Mouse (Mus musculus): ENCODE measurements around the gene Usp8. TPM values are rescaled to one million over a fixed set of nuclear protein-coding genes. Genes with fewer than 3 reads are reported as not detected.

Usp8 gene
- 10 to 100 TPM; 50.9 to 53.3 TPM for total RNA-seq (2021)
- long read RNA-seq, experiment 1, full-length matches to known transcripts, result 34 of 42 reads
- long read RNA-seq, experiment 1, partial matches to known transcripts, result 3 of 42 reads
- long read RNA-seq, experiment 1, other reads (novel, unspliced or antisense), result 5 of 42 reads
- long read RNA-seq, experiment 2, full-length matches to known transcripts, result 60 of 74 reads
- long read RNA-seq, experiment 2, partial matches to known transcripts, result 5 of 74 reads
- long read RNA-seq, experiment 2, other reads (novel, unspliced or antisense), result 9 of 74 reads

GRCm38 (mm10) chr2:126706759-126707437, at the start of gene Usp8:
TSS of gene Usp8 (plus strand) at chr2:126707328.
- no peak for TF ChIP-seq CTCF (conservative IDR thresholded peaks at IDR 0.05)
- Histone ChIP-seq H3K27ac (peak within 1 kb of the TSS; percentile 91), H3K4me3 (peak within 1 kb of the TSS; percentile 87)
- DNase-seq (ENCODE audit: low spot score in 2 of 2), result peak; percentile 98 to 99

- Histone ChIP-seq H3K4me3 (no peak overlapping the region), H3K27ac (no peak overlapping the region)
- no peak for DNase-seq (ENCODE audit: low spot score in 2 of 2)
- peak; percentile 86 for TF ChIP-seq CTCF (conservative IDR thresholded peaks at IDR 0.05)
Observed at GRCm38 (mm10) chr2:126663481-126663880, 43.6 kb upstream of the Usp8 start.

- no peak for TF ChIP-seq CTCF (conservative IDR thresholded peaks at IDR 0.05)
- no peak overlapping the region for H3K27ac ChIP-seq
- no peak overlapping the region for H3K4me3 ChIP-seq
- DNase-seq (ENCODE audit: low spot score in 2 of 2), result no peak
Observed at GRCm38 (mm10) chr2:126665984-126666383, 41.1 kb upstream of the Usp8 start.

- TF ChIP-seq CTCF (conservative IDR thresholded peaks at IDR 0.05), result no peak
- DNase-seq (ENCODE audit: low spot score in 2 of 2), result no peak
- H3K27ac ChIP-seq, result no peak overlapping the region
- H3K4me3 ChIP-seq, result no peak overlapping the region
Observed at GRCm38 (mm10) chr2:126668621-126669252, 38.4 kb upstream of the Usp8 start.

GRCm38 (mm10) chr2:126673317-126674242, 33.5 kb upstream of the Usp8 start:
- peak overlapping the region; percentile 99 for H3K27ac ChIP-seq
- DNase-seq (ENCODE audit: low spot score in 2 of 2), result no peak
- no peak for TF ChIP-seq CTCF (conservative IDR thresholded peaks at IDR 0.05)
- H3K4me3 ChIP-seq, result peak overlapping the region; percentile 94

- no peak for TF ChIP-seq CTCF (conservative IDR thresholded peaks at IDR 0.05)
Observed at GRCm38 (mm10) chr2:126674441-126675168, 32.5 kb upstream of the Usp8 start.

GRCm38 (mm10) chr2:126675169-126676121, 31.7 kb upstream of the Usp8 start:
- peak; percentile 79 to 86 for DNase-seq (ENCODE audit: low spot score in 2 of 2)
- Histone ChIP-seq H3K4me3 (peak overlapping the region; percentile 94), H3K27ac (peak overlapping the region; percentile 99)
- TF ChIP-seq CTCF (conservative IDR thresholded peaks at IDR 0.05), result no peak

More at GRCm38 (mm10) chr2:126674441-126675168, 32.5 kb upstream of the Usp8 start:
- Histone ChIP-seq H3K27ac (peak overlapping the region; percentile 99), H3K4me3 (peak overlapping the region; percentile 94)
- peak; percentile 4 to 17 for DNase-seq (ENCODE audit: low spot score in 2 of 2)

GRCm38 (mm10) chr2:126676122-126676515, 31.0 kb upstream of the Usp8 start, which contains the start of gene Gabpb1:
TSS of gene Gabpb1 (minus strand) at chr2:126676337.
- peak within 1 kb of the TSS; percentile 99 for H3K27ac ChIP-seq
- TF ChIP-seq CTCF (conservative IDR thresholded peaks at IDR 0.05), result no peak
- peak within 1 kb of the TSS; percentile 94 for H3K4me3 ChIP-seq
- peak; percentile 4 to 19 for DNase-seq (ENCODE audit: low spot score in 2 of 2)

GRCm38 (mm10) chr2:126677366-126677765, 29.8 kb upstream of the Usp8 start:
- Histone ChIP-seq H3K4me3 (no peak overlapping the region), H3K27ac (no peak overlapping the region)
- no peak for DNase-seq (ENCODE audit: low spot score in 2 of 2)
- no peak for TF ChIP-seq CTCF (conservative IDR thresholded peaks at IDR 0.05)

- peak overlapping the region; percentile 40; the same call in 1 of the 2 replicates for H3K27ac ChIP-seq
Observed at GRCm38 (mm10) chr2:126682333-126682732, 24.8 kb upstream of the Usp8 start.

GRCm38 (mm10) chr2:126682937-126683336, 24.2 kb upstream of the Usp8 start:
- TF ChIP-seq CTCF (conservative IDR thresholded peaks at IDR 0.05), result no peak
- H3K27ac ChIP-seq, result peak overlapping the region; percentile 40; the same call in 1 of the 2 replicates
- no peak for DNase-seq (ENCODE audit: low spot score in 2 of 2)
- H3K4me3 ChIP-seq, result no peak overlapping the region

More at GRCm38 (mm10) chr2:126682333-126682732, 24.8 kb upstream of the Usp8 start:
- H3K4me3 ChIP-seq, result no peak overlapping the region
- TF ChIP-seq CTCF (conservative IDR thresholded peaks at IDR 0.05), result no peak
- DNase-seq (ENCODE audit: low spot score in 2 of 2), result no peak
